Mouse (Mus musculus): ENCODE measurements around the gene D430041D05Rik.

DNA sequence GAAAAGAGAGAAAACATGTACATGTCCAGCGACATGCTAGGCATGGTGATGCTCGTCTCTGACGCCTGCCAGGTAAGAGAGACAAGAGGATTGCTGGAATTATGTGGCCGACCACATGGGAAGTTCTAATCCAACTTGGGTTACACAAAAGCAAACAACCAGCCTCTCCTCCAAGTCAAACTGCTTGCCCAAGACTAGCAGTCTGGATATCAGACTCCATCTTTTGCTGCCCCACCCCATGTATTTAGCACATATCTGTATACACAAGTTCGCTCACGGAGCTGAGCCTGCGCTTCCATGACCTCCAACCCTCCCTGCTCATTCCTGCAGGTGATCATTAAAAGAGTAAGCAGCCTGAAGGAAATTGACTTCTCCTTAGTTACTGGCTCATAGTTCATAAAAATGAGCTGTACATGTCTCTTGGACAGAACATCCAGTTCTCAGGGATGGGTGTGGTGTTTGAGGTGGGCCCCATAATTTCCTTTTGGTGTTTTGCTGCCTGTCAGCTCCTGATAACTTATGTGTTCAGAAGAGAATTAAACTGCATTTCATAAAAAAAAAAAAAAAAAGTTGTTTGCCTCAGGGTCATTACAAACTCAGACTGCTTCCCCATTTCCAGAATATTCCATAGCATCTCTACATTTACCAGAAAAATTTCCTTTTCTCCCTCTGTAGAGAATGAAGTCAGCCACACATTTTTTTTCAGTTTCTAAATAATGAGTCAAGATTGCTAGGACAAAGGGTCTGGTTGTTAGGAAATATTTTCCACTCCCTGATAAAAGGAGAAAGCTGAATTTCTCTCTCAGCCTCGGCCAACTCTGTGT lies 288.9 kb downstream of the D430041D05Rik start:
- no peak for TF ChIP-seq POLR2A (IDR thresholded peaks at IDR 0.05; ENCODE audit: low read depth, low read length)
- TF ChIP-seq CTCF (IDR thresholded peaks at IDR 0.05; ENCODE audit: borderline replicate concordance, insufficient read depth, low read length): no peak
